Mouse (Mus musculus) adrenal gland, adult (tissue): ENCODE measurements around the gene Skp1a.
"Not testable (repeated sequence)": the region's sequence is repeated elsewhere in the genome, so short reads cannot be mapped to it uniquely, and the experiment has no call there.

Source experiments
- DNase-seq, 2 experiments: peaks; one replicate each; pipeline ENCODE4 v3.0.0; 2022 to 2023; ENCODE audit warnings: low spot score in 1 of 2; ENCODE audit not compliant: inconsistent age in 2 of 2

Gene Skp1a

GRCm38 (mm10) chr11:52231606-52232541, at the start of gene Skp1a:
Skp1a (plus strand) TSS chr11:52231995.
- peak; percentile 93 to 99 for DNase-seq

- not testable (repeated sequence) for DNase-seq
Measured at GRCm38 (mm10) chr11:52196496-52197023, 35.2 kb upstream of the Skp1a start.

GRCm38 (mm10) chr11:52213887-52214286, 17.9 kb upstream of the Skp1a start, which contains the start of gene Olfr1371:
Olfr1371 (minus strand) TSS chr11:52213987.
- no peak for DNase-seq

GRCm38 (mm10) chr11:52220282-52220681, 11.5 kb upstream of the Skp1a start:
- peak; percentile 55 to 85 for DNase-seq

GRCm38 (mm10) chr11:52221921-52222320, 9.9 kb upstream of the Skp1a start:
- DNase-seq, result not testable (repeated sequence)

GRCm38 (mm10) chr11:52222891-52223290, 8.9 kb upstream of the Skp1a start:
- peak; percentile 35 to 73 for DNase-seq

- DNase-seq, result peak; percentile 34 to 73
Measured at GRCm38 (mm10) chr11:52223968-52224682, 7.7 kb upstream of the Skp1a start.

GRCm38 (mm10) chr11:52225986-52226599, 5.7 kb upstream of the Skp1a start:
- no peak for DNase-seq

- DNase-seq, result peak in 1 of 2 experiments; percentile 57
Measured at GRCm38 (mm10) chr11:52227053-52227452, 4.7 kb upstream of the Skp1a start.

- peak; percentile 91 to 92 for DNase-seq
Measured at GRCm38 (mm10) chr11:52227466-52228226, 4.1 kb upstream of the Skp1a start.

GRCm38 (mm10) chr11:52228722-52229448, 2.9 kb upstream of the Skp1a start:
- DNase-seq, result peak in 1 of 2 experiments; percentile 49

- peak in 1 of 2 experiments; percentile 25 for DNase-seq
Measured at GRCm38 (mm10) chr11:52230694-52231093, 1.1 kb upstream of the Skp1a start.

- no peak for DNase-seq
Measured at GRCm38 (mm10) chr11:52233043-52233653, 1.4 kb downstream of the Skp1a start.

- no peak for DNase-seq
Measured at GRCm38 (mm10) chr11:52233906-52234305, 2.1 kb downstream of the Skp1a start.

GRCm38 (mm10) chr11:52234509-52234908, 2.7 kb downstream of the Skp1a start:
- DNase-seq, result peak in 1 of 2 experiments; percentile 66

- peak in 1 of 2 experiments; percentile 15 for DNase-seq
Measured at GRCm38 (mm10) chr11:52240898-52241542, 9.2 kb downstream of the Skp1a start.

GRCm38 (mm10) chr11:52249452-52249851, 17.7 kb downstream of the Skp1a start:
- DNase-seq, result no peak

- no peak for DNase-seq
Measured at GRCm38 (mm10) chr11:52251770-52252169, 20.0 kb downstream of the Skp1a start.

GRCm38 (mm10) chr11:52252692-52253091, 20.9 kb downstream of the Skp1a start:
- DNase-seq, result peak in 1 of 2 experiments; percentile 38
